Mouse (Mus musculus) layer of hippocampus, adult 11-12 months (tissue): ENCODE data around the gene Accsl.

Experiments
- DNase-seq: peaks from one replicate; pipeline ENCODE4 v3.0.0; 2022; ENCODE audit warnings: low spot score

The Accsl gene

DNA sequence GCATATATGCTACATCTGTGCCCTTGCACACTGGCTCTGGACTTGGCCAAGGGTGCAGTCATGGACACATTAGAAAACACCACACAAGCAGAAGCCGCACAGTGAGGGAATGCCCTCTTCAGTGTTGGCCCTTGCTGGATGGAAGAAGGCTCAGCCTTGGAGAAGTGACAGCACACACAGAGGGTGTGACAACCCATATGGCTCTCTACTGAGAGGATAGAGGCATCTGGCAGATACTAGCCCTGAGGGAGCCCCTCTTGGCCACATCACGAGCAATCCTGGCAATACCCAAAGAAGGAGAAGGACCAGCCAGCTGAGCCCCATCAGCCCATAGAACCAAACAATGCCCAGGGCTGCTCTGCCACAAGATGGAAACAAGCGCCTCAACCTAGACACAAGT is 5.6 kb upstream of the Accsl start:
- DNase-seq = no peak

GRCm38 (mm10) chr2:93874227-93874514 is 5.2 kb upstream of the Accsl start:
- no peak for DNase-seq

DNA sequence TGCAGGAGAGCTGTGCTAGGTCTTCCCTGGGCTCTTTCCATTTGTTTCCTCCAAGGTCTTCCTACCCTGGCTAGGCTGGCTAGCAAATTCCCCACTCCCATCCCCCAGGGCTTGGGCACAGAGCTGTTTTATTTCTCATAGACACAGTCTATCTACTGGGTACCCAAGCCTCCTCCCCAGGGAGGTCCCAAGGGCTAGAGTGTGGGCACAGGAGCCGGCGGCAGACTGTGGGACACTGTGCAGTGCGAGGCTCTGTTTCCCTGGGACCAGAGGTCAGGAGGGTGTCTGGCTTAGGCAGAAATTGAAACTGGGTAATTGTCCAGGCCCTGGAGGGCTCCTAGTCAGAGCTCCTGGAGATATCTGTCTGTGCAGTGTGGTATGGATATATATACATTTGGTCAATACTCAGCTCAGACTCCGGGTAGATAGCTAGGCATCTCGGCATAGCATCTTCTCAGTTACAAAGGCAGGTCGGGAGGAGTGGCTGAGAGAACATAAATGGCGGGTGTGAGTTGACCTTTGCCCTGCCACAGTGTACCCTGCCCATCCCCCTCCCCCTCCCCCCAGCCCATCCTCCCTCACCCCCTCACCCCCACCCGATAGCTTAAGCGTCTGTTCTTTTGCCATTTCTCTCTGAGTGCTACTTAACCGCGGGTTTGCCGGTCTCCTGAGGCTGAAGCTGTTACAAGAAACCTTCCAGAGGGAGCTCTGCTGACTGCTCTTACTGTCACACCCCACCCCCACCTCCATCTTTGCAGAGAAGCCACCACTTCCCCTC is 4.7 kb upstream of the Accsl start:
- no peak for DNase-seq

DNA sequence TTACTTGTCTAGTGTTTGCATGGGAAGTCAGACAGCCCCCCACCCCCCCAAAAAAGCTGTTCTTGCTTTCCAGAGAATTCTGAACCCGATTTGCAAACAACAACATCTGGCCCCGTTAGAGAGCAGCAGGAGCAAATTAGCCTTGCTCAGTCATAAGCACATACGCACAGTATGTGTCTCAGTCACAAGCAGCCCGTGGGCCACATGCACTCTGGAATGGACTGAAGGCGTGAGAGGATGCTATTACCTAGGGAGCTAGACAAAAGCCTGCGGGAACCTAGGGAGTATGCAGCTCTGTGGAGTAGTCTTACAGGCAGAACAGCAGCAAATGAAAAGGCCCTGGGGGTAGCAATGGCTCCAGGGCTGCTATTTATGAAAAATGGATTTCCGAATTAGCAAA is 3.3 kb upstream of the Accsl start:
- no peak for DNase-seq

- DNase-seq = no peak
Measured at GRCm38 (mm10) chr2:93871411-93871925, 2.5 kb upstream of the Accsl start.

DNA sequence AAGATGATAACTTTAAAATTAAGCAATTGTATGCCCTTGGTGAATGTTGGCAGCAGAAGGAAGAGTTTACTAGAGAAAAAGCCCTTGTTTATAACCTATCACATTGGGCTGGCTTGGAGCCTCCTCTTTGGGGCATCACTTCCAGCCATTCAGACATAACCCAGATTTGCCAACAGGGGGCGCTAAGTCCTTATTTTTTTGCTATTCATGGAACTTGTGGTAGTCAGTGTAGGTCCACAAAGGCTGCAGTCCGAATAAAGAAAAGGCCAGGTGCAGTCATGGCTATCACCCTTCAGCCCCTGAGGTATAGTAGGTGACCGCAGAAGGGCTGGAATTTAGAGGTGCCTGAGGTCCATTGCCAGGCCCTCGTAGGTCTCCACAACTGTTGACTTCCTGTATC is 1.9 kb upstream of the Accsl start:
- peak; percentile 85 for DNase-seq

GRCm38 (mm10) chr2:93868566-93868965 is 391 bp downstream of the Accsl start:
- DNase-seq = no peak

DNA sequence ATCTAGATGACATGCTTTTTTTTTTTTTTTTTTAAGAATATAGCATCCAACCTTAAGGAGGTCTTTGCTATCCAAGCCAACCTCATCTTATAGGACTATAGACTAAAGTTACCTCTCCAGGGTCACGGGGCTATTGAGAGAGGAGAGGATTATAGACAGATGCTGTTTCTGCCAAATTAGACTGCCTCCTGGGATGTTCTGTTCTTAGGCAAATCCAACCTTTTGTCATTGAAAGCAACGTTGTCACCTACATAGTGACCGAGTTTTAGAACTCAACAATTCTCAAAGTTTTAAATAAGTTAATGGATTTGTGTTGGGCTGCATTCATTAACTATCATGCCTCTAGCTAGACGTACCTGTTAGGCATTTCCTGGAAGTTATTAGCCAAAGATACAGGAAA is 5.7 kb downstream of the Accsl start:
- DNase-seq = no peak

DNA sequence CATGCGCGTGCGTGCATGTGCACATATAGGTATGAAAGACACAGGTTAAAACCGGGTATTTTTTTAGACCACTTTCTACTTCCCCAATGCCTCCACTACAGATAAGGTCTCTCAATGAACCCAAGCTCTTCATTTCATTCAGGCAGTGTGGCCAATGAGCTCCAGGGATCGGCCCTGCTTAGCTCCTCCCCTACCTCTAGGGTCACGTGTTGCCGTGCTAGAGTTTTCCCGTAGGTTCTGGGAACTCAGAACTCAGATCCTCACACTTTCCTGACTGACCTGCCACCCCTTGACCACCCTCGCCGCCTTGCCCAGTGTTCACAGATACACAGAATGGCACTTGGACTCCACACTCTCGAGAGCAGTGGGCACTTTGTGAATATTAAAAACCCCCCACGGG is 10.1 kb downstream of the Accsl start:
- no peak for DNase-seq

DNA sequence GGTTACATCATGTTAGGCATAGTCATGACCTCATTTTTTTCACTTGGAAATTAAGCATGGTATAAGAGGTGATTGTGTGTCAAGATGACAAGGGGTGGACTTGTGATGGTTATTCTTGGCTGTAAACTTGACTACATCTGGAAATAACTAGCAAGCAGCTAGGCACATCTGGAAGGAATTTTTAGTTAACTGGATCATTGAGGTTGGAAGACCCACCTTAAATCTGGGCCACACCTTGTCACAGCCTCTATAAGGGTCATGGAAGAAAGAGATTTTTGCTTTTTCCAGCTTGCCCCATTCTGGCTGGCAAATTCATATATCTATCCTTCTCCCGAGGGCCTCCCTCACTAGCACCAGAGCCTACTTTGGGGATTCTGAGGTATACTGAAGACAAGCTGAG is 17.7 kb downstream of the Accsl start:
- no peak for DNase-seq

DNA sequence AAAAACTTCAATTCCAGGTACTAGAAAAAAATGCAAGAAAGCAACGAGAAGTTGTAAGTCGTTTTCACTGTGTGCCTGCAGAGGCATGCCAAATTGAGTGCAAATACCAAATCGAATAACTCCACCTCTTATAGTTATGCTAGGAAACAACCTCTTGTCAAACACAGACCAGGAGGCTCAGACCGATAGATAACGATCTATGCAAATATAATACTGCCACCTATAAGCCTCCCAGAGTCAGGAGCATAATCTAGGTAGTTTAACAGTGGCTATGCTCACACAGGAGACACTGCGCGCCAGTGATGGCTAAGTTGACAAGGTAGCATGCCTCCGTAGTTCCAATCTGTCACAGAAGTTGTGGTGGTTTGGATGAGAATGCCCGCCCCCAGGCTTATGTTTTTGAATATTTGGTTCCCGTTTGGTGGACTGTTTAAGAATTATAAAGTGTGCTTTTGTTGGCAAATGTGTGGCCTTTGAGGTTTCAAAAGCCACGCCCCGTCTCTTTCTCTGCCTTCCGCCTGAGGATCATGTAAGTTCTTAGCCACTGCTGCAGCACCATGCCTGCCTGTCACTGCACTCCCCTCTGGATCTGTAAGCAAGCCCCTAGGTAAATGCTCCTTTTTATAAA is 18.5 kb downstream of the Accsl start:
- DNase-seq = no peak

DNA sequence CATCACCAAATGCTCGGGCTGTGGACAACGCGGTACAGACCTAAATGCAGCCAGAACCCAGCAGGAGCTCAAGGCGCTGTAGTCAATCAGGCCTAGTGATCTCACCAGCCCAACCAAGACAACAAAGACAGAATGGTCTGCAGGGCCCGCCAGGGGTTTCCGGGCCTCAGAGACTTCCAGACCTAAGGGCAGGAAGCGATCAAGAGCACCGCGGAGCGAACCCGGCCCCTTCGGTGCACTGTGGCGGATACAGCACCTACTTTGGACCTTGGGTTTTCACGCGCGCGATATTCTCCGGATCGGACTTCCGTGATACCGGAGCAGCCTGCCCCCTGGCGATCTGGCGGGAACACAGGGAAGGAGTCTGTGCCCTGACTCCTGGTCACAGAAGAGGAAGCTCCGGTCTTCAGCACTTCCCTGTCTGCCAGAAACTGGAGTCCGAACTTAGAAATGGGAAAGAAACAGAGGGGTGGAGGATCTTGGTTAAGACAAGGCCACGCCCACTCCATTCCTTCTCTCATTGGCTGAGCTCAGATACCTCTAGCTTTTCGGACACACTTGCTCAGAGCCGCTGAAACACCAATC is 19.4 kb downstream of the Accsl start, which contains the start of gene Accs:
Accs (minus strand) TSS at position 439 of the 585 bp plus-strand sequence.
- DNase-seq = peak; percentile 67

DNA sequence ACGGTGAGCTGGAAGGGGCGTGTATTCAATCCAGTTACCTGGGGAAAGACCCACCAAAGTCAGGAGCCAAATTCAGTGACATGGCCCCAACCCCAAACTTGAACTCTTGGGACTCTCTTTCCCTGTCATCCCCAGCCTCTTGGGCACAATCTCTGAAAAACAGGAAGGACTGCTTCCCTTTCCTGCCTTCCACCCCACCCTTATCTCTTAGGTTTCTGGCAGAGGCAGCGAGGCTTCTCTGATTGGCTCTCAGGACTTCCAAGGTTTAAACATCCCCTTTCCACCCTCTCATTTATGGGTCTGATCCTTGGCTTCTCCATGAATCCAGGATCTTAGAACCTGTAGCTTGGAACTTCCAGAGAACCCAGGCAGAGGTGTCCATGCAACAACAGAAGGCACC is 27.6 kb downstream of the Accsl start:
- DNase-seq = no peak

- no peak for DNase-seq
Measured at GRCm38 (mm10) chr2:93840109-93840508, 28.8 kb downstream of the Accsl start.

GRCm38 (mm10) chr2:93838931-93839330 is 30.0 kb downstream of the Accsl start:
- no peak for DNase-seq

DNA sequence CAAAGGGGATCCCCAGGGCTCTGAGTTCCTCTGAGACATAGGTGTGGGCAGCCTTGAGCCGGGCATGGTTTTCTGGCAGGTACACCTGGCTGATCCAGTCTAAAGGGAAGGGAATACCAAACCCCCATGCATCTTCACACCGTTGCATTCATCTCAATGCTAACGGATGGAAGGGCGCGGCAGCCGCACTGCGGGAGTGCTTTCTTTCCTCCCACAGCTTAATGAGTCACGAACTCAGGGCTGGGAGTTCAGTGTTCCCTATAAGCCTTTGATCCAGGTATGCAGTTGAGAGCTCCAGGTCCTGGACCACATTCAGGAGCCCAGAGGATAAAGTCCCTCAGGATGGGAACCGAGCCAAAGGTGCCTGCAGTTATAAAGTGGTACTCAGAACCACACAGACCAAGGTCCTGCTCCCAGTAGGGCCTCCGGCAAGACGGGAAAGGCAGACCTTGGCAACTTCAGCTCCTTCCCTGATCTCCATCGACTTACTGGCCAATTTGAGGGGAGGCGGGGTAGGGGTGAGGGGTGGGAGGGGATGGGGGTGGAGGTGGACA is 32.6 kb downstream of the Accsl start:
- DNase-seq = no peak

DNA sequence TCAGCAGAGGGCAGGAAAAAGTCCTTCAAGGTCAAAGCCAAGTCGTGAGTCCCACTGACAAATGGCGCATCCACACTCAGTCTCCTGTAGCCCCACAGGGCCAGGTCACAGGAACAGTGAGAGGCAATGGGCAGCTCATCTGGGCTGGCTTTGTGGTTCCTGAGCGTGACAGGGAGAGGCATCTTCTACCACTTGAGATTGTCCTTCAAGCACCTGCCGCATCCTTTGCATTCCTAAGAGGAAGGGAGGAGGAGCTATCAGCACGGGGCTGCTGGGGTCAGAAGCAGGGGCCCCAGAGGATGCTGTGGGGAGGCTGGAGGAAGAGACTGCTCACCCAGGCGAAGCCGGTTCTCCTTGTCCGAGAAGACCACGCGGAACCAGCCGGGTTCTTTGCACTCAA is 33.4 kb downstream of the Accsl start:
- no peak for DNase-seq

GRCm38 (mm10) chr2:93823519-93823918 is 45.4 kb downstream of the Accsl start:
- peak; percentile 83 for DNase-seq

- peak; percentile 84 for DNase-seq
Measured at GRCm38 (mm10) chr2:93822045-93822749, 46.8 kb downstream of the Accsl start, which contains the start of gene Ext2. TSS of gene Ext2 (minus strand) at chr2:93822568.

- DNase-seq = no peak
Measured at GRCm38 (mm10) chr2:93817791-93818190, 51.2 kb downstream of the Accsl start.

DNA sequence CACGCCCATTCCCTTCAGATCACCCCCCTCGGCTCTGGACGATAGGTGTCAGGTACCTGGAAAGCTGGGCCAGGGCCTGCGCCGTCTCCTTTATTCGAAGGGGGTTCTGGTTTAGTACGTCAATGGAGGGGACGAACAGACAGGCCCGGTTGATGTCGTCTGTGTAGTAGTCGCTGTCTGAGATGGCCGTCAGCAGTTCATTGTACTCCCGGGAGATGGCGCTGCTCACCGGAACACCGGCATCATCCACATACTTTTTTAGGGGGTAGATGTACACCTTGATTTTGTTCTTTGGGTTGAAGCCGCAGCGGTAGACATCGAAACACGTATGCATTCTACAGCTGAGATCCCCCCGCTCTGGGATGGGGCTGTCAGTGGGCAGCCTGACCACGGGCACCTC is 55.6 kb downstream of the Accsl start:
- no peak for DNase-seq

DNA sequence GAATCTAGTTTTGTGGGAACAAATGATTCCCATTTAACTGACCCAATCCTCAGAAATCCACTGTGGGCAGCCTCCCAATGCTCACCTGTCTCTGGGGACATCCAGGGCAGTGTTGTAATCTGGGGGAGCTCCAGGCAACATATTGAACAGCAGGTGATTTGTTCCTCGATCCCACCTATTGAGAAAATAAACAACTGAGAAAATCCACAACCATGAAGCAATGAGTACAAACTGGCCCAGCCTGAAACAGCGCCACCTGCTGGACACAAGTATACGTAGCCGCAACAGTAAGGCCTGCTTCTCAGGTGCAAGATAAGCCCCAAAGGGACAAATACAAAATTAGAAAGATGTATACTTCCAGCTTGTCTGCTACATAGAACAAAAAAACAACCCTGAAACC is 57.1 kb downstream of the Accsl start:
- DNase-seq = peak; percentile 48
